Mouse (Mus musculus) urinary bladder, postnatal 10 days (tissue): Measurements from ENCODE around the gene Rad9a.

Source experiments
- DNase-seq: peaks from one replicate; pipeline ENCODE4 v3.0.0; 2022; ENCODE audit warnings: low spot score

The Rad9a gene

GRCm38 (mm10) chr19:4163543-4163887, 37.9 kb downstream of the Rad9a start:
- DNase-seq: no peak

DNA sequence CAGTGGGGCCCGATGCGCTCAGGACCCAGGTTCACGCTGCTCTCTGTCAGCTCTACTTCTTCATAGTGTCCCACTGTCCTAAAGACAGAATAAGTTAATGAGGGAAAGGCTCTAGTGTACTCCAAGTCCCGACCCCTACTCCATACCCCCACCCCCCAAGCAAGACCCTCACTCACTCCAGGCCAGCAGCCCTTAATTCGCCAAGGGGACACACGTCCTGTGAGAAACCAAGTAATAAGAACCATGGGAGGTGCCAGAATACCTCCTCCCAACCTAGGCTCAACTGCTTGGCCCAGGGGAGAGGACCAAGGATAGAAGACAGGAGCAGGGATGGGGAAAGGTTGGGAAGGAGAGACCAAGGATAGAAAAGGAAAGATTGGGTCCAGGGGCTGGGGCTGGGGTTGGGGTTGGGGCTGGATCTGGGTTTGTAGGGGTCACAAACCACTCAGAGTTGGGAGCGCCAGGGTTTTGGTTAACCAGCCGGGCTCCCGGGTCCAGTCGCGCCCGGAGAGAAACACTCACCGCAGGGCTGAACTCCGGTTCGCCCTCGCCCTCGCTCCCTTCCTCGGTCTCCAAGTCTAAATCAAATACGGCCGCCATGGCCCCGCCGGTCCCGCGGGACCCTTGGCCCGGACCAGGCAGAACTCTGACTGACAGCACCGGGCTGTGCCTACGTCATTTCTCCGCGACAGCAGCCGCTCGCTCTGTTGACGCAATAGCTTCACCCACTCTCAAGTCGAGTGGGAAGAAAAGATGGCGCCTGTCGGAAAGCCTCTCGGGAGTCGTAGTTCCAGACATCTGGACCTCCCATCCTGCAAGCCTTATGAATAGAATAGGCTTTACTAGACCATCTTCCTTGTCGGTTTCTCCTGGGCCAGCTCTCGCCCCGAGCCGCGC, 38.6 kb downstream of the Rad9a start, which contains the start of gene Rps6kb2:
Gene Rps6kb2 (minus strand): TSS at position 709 of the 897 bp plus-strand sequence.
- DNase-seq: peak; percentile 92

DNA sequence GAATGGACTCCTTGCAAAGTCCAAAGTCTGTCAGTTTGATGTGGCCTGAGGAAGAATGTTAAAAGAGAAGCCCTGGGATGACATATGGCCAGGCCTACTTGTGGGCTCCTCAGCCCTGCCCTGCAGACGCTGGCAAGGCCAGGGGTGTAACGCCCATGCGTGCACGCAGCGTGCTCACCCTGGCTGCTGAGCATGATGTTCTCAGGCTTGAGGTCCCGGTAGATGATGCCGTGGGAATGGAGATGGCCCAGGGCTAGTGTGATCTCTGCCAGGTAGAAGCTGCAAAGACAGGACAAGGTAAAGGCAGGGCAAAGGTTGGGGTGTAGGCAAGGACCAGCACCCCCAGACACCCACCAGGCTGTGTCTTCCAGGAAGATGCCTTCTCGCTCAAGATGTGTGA, 42.4 kb downstream of the Rad9a start:
- DNase-seq: no peak

DNA sequence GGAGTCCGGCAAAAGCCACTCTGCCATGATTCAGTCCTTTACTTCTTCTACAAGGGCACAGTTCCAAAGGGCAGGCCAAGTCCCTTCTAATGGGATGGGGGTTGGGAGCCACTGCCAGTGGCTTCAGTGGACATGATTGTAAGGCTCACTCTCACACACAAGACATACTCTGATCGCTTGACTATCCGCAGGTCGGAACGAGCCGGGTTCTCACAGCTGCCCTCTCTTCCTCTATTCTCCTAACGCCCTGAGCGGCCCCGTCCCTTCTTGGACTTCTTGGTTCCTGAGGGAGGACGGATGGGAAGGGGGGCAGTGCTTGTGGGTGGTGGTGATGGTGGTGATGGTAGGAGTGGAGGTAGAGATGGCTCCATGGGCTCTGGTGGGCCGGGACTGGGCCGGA, 44.7 kb downstream of the Rad9a start:
- DNase-seq: no peak

DNA sequence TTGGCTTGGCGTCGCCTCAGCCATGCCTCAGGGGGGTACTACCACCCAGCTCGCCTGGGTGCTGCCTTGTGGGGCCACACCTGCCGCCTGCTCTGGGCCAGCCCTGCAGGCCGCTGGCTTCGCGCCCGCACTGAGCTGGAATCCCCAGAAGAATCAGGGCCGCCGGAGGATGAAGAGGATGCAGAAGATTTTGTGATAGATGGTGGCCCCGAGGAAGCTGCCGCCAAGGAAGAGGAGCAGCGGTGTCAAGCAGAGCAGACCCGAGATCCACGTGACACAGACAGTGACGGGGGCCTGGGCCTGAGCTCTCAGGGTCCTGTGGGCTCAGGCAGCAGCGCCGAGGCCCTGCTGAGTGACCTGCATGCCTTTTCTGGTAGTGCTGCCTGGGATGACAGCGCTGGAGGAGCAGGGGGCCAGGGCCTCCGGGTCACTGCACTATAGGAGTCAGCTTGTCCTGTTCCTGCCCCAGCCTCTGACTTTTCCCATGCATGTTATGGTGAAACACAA, 45.3 kb downstream of the Rad9a start:
- no peak for DNase-seq

GRCm38 (mm10) chr19:4155223-4156072, 46.0 kb downstream of the Rad9a start:
- no peak for DNase-seq

- no peak for DNase-seq
These were observed 46.8 kb downstream of the Rad9a start for GRCm38 (mm10) chr19:4154437-4155222.

- DNase-seq: no peak
These were observed 48.2 kb downstream of the Rad9a start, which contains the start of gene Ptprcap for GRCm38 (mm10) chr19:4153232-4153654. Gene Ptprcap, plus strand, starts transcription at chr19:4153604.

DNA sequence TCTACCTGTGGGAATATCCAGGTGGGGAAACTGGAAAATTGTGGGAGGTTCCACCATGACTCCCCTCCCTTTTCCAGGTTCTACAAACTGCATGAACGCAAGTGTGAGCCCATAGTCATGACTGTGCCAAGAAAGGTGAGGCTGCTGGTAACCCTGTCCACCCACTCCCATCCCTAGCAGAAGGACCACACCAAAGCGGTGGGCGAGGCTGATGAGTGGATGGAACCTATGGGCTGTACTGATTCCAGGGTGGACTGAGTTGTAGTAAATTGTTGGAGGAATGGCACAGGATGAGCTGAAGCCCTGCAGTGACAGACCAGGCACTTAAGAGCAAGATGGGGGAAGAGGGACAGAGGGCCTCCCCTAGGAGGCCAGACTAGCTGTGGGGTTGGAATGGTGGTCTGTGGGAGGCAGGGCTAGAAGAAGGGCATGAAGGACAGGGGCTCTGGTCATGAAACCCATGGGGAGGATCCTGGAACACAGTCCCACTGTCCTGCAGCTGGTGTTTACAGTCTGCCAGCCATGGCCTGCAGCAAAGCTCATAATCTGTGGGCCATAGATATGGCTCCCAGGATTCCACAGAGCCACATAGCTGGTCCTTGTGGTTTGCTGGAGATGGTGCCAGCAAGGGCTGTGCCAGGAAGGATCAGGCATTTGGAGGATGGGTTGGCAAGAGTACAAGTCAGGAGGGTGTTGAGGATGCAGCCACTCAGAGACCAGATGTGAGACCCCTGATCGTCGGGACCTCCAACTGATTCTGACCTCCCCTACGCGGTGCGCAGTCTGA, 48.8 kb downstream of the Rad9a start:
- no peak for DNase-seq

DNA sequence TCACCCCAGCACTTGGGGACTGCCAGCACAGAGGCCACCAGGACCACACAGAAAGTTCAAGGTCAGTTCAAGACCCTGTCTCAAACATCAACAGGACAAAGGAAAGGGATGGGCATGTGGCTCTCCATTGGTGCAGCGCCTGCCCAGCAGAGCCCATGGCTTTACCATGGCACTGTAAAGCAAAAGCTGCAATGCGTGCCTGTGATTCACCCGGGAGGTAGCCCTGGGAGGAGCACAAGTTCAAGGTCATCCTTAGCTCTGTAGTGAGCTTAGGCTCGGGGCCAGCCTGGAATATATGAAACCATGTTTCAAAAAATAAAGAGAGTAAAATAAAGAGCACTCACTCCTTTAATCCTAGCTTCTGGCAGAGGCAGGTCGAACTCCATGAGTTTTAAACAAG, 49.6 kb downstream of the Rad9a start:
- no peak for DNase-seq

- no peak for DNase-seq
These were observed 50.0 kb downstream of the Rad9a start for GRCm38 (mm10) chr19:4151488-4151860.

GRCm38 (mm10) chr19:4150567-4151487, 50.6 kb downstream of the Rad9a start:
- no peak for DNase-seq

GRCm38 (mm10) chr19:4149764-4150461, 51.5 kb downstream of the Rad9a start:
- DNase-seq: no peak

GRCm38 (mm10) chr19:4149283-4149682, 52.2 kb downstream of the Rad9a start:
- no peak for DNase-seq

DNA sequence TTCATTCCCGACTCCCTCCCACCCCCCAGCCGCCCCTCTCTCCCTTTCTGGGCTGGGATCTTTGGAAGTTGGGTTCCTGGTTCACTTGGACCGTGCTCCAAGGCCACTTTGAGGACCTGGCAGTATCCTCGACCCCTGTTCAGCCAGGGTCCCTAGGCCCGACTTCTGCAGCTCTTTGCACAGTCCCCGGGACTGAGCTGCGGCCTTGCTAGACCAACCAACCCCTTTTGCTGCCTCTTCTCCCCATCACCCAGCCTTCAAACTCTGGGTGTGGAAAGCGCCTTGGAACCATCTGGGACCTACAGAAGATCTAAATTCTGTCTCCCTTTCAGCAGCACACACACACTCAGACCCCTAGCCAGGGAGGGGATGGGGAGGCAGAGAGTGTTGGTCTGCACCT, 52.6 kb downstream of the Rad9a start:
- no peak for DNase-seq

GRCm38 (mm10) chr19:4148491-4148806, 53.0 kb downstream of the Rad9a start, which contains the start of gene Coro1b:
Gene Coro1b, plus strand, starts transcription at chr19:4148619.
- DNase-seq: peak; percentile 95

DNA sequence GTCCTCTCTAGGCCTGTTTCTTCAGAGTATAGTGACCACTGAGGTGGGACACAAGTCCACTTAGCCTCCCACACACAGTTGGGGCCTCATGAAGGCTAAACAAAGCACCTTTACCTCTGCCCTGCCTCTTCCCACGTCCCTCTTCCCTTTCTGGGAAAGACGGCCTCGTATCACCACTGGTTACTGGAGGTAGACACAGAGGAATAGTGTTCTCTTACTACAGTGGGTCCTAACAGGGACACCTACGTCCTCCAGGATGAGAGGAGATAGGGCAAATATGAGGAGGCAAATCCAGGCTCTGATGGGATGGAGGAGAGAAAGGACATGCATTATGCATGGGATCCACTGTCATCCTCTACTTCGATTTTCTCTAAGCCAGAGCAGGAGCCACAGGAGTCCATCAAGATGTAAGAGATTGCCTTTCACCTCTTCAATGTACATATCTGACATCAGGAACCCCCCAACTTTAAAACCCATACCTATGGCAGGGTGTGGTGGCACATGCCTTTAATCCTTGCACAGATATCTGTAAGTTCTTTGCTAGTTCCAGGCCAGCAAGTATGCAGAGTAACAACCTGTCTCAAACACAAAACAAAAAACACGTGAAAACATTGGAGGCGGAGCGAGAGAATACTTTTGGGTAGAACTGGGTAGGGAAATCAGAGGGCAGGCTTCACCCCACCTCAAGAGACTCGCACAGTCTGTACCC, 53.5 kb downstream of the Rad9a start:
- no peak for DNase-seq

DNA sequence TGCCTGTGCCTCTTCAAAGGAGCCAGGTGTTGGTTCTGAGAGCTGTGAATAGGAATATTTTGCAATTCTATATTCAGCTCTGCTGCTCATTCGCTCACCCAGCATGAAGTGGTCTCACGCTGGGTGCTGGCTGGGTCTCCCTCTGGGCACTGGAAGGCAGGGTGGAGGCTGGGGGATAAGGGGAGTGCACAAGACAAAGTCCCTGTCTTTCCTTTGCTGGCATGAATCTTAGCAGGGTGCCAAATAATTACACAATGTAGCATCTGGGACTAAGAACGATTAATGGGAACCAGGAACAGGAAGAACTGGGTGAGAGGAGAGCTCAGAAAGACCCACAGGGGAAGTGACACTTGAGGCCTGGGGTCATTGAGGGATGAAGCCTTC, 54.4 kb downstream of the Rad9a start:
- no peak for DNase-seq
